Mouse (Mus musculus) megakaryocyte, embryonic 14.5 days (primary cell): Measurements from ENCODE around the gene Nsg1.

ENCODE experiments used
- FLI1 ChIP-seq: IDR thresholded peaks from 2 replicates; pipeline ENCODE4 v1.6.1; 2012; ENCODE audit warnings: low read length, inconsistent platforms, mixed read lengths
- GATA1 ChIP-seq: IDR thresholded peaks from 3 replicates; pipeline ENCODE4 v1.6.1; 2012; ENCODE audit warnings: mixed read lengths, low read length, inconsistent platforms, borderline replicate concordance

DNA sequence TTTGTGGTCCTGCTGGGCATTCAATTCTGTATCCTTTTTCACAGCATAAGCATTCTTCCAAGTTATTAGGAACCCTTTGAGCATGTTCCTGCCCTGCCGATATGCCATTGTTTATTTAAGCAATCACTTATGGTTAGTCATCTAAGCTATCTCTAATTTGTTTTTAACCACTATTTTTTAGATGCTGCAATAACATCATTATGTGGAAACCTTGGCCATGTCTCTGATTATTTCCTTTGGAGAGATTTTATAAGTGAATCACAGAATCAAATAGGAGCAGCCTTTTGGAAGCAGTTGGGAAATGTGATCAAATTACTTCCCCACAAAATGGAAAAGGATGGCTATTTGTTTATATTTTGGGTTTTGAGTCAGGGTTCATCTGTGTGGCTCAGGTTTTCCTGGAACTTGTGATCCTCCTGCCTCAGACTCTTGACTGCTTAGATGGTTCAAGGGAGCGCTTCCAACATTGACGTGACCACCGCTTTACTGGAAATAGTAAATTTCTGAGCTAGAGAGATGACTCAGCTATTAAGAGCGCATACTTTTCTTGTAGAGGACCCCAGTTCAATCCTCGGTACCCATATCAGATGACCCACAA, 25.1 kb upstream of the Nsg1 start:
- TF ChIP-seq GATA1, result no peak
- no peak for TF ChIP-seq FLI1
